Mouse (Mus musculus) ES-Bruce4 (cell line): ENCODE data around the gene Pear1.

Source experiments
- CTCF ChIP-seq: IDR thresholded peaks from one replicate; pipeline ENCODE4 v1.8.1; 2011; ENCODE audit warnings: low read depth, low read length
- EP300 ChIP-seq: IDR thresholded peaks from 2 replicates; pipeline ENCODE4 v1.6.1; 2011; ENCODE audit warnings: low read depth, low read length; ENCODE audit not compliant: insufficient read depth
- POLR2A ChIP-seq: IDR thresholded peaks from one replicate; pipeline ENCODE4 v1.8.1; 2011; ENCODE audit warnings: low read length; ENCODE audit not compliant: insufficient read depth

GRCm38 (mm10) chr3:87809322-87809962, 14.7 kb downstream of the Pear1 start:
- no peak for TF ChIP-seq POLR2A
- no peak for TF ChIP-seq CTCF
- TF ChIP-seq EP300, result no peak
